Mouse (Mus musculus): Measurements from ENCODE around the gene B4galnt1. TPM values are rescaled to one million over a fixed set of nuclear protein-coding genes. Genes with fewer than 3 reads are reported as not detected.
"Not testable (repeated sequence)": the region's sequence is repeated elsewhere in the genome, so short reads cannot be mapped to it uniquely, and the experiment has no call there.

B4galnt1 gene
- polyA plus RNA-seq, 1 experiment from 2014 or later = 27.7 TPM

DNA sequence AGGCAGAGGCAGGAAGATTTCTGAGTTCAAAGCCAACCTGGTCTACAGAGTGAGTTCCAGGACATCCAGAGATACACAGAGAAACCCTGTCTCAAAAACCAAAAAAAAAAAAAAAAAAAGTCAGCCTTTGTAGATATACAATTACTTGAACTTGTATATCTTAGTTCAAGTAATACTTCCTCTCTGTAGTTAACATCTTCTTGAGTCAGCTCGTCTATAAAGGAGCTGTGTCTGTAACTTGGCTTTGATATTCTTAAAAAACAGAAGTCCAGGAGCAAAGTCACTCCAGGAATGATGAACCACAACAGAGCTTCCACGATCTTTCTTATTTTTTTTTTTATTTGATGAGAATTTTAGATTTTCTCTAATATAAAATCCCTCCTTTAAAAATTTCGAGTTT, 4.3 kb upstream of the B4galnt1 start:
- Histone ChIP-seq H3K27me3 (ENCODE audit: control insufficient read depth, insufficient read depth, low read length) (no peaks in the 10 kb centered on the region), H3K36me3 (ENCODE audit: control insufficient read depth, insufficient read depth, low read length) (no peaks in the 10 kb centered on the region), H3K27ac (ENCODE audit: low read length) (no peak overlapping the region), H3K4me1 (ENCODE audit: control insufficient read depth, insufficient read depth, low read length) (no peaks in the 10 kb centered on the region), H3K4me2 (replicated peaks; ENCODE audit: low read depth, low read length) (no peak overlapping the region), H3K9ac (replicated peaks; ENCODE audit: low read depth, low read length) (no peak overlapping the region), H3K4me3 (ENCODE audit: low read depth, low read length) (no peak overlapping the region), H3K9me3 (ENCODE audit: control insufficient read depth, low read depth, low read length) (no peaks in the 10 kb centered on the region)
- no peak for ATAC-seq (ENCODE audit: insufficient number of reproducible peaks, insufficient read depth, low FRiP score, low read depth)
- 65% methylated on average over 3 of the region's 3 CpGs for WGBS

DNA sequence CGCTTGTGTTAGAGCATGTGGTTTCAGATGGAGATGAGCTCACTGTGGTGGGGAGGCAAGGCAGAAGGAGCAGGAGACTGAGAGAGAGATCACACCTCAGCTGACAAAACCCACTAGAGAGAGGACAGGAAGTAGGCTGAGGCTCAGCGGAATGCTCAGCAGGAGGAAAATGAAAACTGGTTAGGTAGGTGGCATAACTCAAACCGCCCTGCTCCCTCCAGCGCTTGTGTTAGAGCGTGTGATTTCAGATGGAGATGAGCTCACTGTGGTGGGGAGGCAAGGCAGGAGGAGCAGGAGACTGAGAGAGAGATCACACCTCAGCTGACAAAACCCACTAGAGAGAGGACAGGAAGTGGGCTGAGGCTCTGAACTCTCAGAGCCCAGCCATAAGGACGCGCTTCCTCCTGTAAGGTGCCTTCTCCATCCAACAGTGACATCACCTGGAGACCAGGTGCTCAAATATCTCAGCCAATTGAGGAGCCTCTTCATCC, 2.2 kb upstream of the B4galnt1 start:
- peaks cover 17% of the 10 kb centered on the region for H3K27me3 ChIP-seq (ENCODE audit: control insufficient read depth, insufficient read depth, low read length)
- not testable (repeated sequence) for H3K9me3 ChIP-seq (ENCODE audit: control insufficient read depth, low read depth, low read length); H3K36me3 ChIP-seq (ENCODE audit: control insufficient read depth, insufficient read depth, low read length); H3K27ac ChIP-seq (ENCODE audit: low read length); H3K4me2 ChIP-seq (replicated peaks; ENCODE audit: low read depth, low read length); H3K4me3 ChIP-seq (ENCODE audit: low read depth, low read length); H3K4me1 ChIP-seq (ENCODE audit: control insufficient read depth, insufficient read depth, low read length); H3K9ac ChIP-seq (replicated peaks; ENCODE audit: low read depth, low read length); ATAC-seq (ENCODE audit: insufficient number of reproducible peaks, insufficient read depth, low FRiP score, low read depth)
- whole genome bisulfite sequencing = 48% methylated on average over 7 of the region's 7 CpGs

DNA sequence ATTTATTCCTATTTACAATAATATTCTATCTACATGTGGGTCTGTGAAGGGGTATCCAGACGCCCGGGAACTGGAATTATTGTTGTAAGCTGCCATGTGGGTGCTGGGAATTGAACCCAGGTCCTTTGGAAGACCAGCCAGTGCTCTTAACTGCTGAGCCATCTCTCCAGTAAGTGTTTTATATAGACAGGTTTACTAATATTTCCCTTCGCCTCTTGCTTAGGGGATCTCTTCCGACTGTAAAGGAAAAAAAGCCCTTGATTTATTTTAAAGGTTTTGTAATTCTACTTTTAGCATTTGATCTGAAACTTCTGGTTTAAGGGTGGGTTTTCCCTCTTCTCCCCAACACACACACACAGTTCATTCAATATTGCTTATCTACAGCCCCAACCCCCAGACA, 835 bp upstream of the B4galnt1 start:
- Histone ChIP-seq H3K4me1 (ENCODE audit: control insufficient read depth, insufficient read depth, low read length) (no peaks in the 10 kb centered on the region), H3K36me3 (ENCODE audit: control insufficient read depth, insufficient read depth, low read length) (no peaks in the 10 kb centered on the region), H3K27me3 (ENCODE audit: control insufficient read depth, insufficient read depth, low read length) (peaks cover 24% of the 10 kb centered on the region), H3K4me3 (ENCODE audit: low read depth, low read length) (no peak overlapping the region), H3K4me2 (replicated peaks; ENCODE audit: low read depth, low read length) (no peak overlapping the region), H3K9ac (replicated peaks; ENCODE audit: low read depth, low read length) (no peak overlapping the region), H3K9me3 (ENCODE audit: control insufficient read depth, low read depth, low read length) (no peaks in the 10 kb centered on the region), H3K27ac (ENCODE audit: low read length) (no peak overlapping the region)
- no peak for ATAC-seq (ENCODE audit: insufficient number of reproducible peaks, insufficient read depth, low FRiP score, low read depth)
- WGBS = 91% methylated on average over 4 of the region's 4 CpGs

DNA sequence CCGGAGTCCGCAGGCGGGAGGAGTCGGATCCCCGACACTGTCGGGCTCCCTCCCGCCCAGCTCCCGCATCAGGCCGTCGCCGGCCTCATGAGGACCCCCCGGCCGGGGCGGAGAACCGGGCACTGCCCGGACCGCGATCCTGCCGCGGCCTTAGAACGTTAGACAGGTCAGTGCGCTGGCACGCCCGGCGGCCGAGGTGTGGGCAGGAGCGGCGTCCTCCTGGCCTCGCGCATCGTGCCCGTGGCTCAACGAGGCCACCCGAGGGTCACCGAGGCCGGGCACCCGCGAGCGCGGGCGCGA, 279 bp downstream of the B4galnt1 start:
- ATAC-seq (ENCODE audit: insufficient number of reproducible peaks, insufficient read depth, low FRiP score, low read depth) = peak; percentile 53
- peak overlapping the region; percentile 67 for H3K4me3 ChIP-seq (ENCODE audit: low read depth, low read length)
- H3K9me3 ChIP-seq (ENCODE audit: control insufficient read depth, low read depth, low read length) = no peaks in the 10 kb centered on the region
- H3K4me2 ChIP-seq (replicated peaks; ENCODE audit: low read depth, low read length) = peak overlapping the region; percentile 100
- peaks cover 34% of the 10 kb centered on the region for H3K27me3 ChIP-seq (ENCODE audit: control insufficient read depth, insufficient read depth, low read length)
- H3K36me3 ChIP-seq (ENCODE audit: control insufficient read depth, insufficient read depth, low read length) = no peaks in the 10 kb centered on the region
- H3K27ac ChIP-seq (ENCODE audit: low read length) = peak overlapping the region; percentile 66; the same call in 1 of the 2 replicates
- peak overlapping the region; percentile 72 for H3K9ac ChIP-seq (replicated peaks; ENCODE audit: low read depth, low read length)
- under 1% methylated on average over 40 of the region's 42 CpGs for WGBS
- H3K4me1 ChIP-seq (ENCODE audit: control insufficient read depth, insufficient read depth, low read length) = peaks cover 3% of the 10 kb centered on the region

DNA sequence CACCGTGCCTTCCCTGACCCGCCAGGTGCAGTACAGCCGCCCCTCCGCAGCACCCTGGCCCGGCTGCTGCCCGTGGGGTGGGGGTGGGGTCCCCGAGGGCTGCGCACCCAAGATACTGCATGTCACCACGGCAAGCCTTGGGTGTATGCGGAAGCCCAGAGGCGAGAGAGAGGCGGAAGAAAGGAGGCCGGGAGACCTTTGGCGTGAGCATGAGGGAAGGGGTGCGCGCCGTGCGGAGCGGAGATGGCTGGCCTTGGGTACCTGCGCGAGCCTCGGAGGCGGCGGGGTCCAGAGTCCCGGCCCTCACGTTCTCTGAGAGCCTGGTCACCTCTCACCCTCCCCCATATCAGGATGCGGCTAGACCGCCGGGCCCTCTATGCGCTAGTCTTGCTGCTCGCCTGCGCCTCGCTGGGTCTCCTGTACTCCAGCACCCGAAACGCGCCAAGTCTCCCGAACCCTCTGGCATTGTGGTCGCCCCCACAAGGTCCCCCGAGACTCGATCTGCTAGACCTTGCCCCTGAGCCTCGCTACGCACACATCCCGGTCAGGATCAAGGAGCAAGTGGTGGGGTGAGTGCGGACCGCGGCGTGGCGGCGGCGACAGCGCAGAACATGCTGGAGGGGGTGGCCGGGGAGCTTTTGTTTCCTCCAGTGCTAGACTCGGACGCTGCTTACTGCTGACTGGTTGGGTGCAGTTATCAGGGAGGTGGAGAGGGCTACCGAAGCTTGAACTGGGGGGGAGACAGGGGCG, 804 bp downstream of the B4galnt1 start:
- ATAC-seq (ENCODE audit: insufficient number of reproducible peaks, insufficient read depth, low FRiP score, low read depth) = peak; percentile 38
- peaks cover 38% of the 10 kb centered on the region for H3K27me3 ChIP-seq (ENCODE audit: control insufficient read depth, insufficient read depth, low read length)
- peak overlapping the region; percentile 72 for H3K9ac ChIP-seq (replicated peaks; ENCODE audit: low read depth, low read length)
- peak overlapping the region; percentile 100 for H3K4me2 ChIP-seq (replicated peaks; ENCODE audit: low read depth, low read length)
- H3K9me3 ChIP-seq (ENCODE audit: control insufficient read depth, low read depth, low read length) = no peaks in the 10 kb centered on the region
- H3K27ac ChIP-seq (ENCODE audit: low read length) = peak overlapping the region; percentile 66; the same call in 1 of the 2 replicates
- H3K4me1 ChIP-seq (ENCODE audit: control insufficient read depth, insufficient read depth, low read length) = peaks cover 8% of the 10 kb centered on the region
- H3K4me3 ChIP-seq (ENCODE audit: low read depth, low read length) = peak overlapping the region; percentile 67
- WGBS = under 1% methylated on average over 56 of the region's 56 CpGs
- no peaks in the 10 kb centered on the region for H3K36me3 ChIP-seq (ENCODE audit: control insufficient read depth, insufficient read depth, low read length)

DNA sequence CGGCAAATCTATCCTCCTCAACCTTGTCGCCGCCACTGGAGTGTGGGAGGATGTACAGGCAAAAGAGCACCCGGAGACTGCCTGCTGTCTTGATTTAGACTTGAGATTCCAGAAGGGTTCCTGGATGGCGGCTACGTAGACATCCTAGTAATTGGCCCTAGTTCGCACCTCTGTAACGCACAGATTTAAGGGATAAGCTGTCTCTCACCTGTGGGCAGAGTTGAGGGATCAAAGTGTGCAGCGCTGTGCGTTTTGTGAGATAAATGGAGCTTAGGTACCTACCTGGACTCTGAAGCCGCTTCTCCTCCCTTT, 1.3 kb downstream of the B4galnt1 start:
- Histone ChIP-seq H3K4me2 (replicated peaks; ENCODE audit: low read depth, low read length) (peak overlapping the region; percentile 100), H3K27ac (ENCODE audit: low read length) (no peak overlapping the region; the same call in 1 of the 2 replicates), H3K9ac (replicated peaks; ENCODE audit: low read depth, low read length) (peak overlapping the region; percentile 72; the same call in 1 of the 2 replicates), H3K36me3 (ENCODE audit: control insufficient read depth, insufficient read depth, low read length) (no peaks in the 10 kb centered on the region), H3K4me3 (ENCODE audit: low read depth, low read length) (peak overlapping the region; percentile 67), H3K4me1 (ENCODE audit: control insufficient read depth, insufficient read depth, low read length) (peaks cover 9% of the 10 kb centered on the region), H3K9me3 (ENCODE audit: control insufficient read depth, low read depth, low read length) (no peaks in the 10 kb centered on the region), H3K27me3 (ENCODE audit: control insufficient read depth, insufficient read depth, low read length) (peaks cover 38% of the 10 kb centered on the region)
- WGBS = 5% methylated on average over 11 of the region's 11 CpGs
- no peak for ATAC-seq (ENCODE audit: insufficient number of reproducible peaks, insufficient read depth, low FRiP score, low read depth)

DNA sequence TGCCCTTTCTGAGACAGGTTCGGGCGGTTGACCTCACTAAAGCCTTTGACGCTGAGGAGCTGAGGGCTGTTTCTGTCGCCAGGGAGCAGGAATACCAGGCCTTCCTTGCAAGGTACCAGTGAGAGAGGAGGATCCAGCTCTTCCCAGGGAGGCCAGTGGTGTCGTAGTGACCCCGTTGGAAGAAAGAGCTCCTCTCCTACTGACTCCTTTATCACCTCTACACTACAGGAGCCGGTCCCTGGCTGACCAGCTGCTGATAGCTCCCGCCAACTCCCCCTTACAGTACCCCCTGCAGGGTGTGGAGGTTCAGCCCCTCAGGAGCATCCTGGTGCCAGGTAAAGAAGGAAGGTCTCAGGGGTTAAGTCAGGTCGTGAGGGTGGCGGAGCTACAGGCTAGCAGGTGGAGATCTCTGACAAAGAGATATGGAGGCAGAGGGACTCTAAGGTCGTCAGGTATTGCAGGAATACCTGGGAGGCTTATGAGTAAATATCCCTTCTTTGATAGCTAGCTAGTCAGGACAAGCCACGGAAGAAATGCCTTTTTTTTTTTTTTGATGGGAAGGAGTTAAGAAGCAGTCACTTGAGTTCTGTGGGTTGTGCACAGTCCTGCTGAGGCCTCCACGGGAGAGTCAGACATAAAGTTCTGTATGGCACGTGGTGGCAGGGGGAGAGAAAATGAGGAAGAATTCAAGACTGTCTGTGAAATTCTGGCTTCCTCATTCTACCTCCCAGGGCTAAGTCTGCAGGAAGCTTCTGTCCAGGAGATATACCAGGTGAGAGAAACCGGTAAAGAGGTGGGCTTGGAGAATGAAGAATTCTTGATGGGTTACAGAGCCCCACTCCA, 2.0 kb downstream of the B4galnt1 start:
- Histone ChIP-seq H3K27ac (ENCODE audit: low read length) (peak overlapping the region; percentile 27; the same call in 1 of the 2 replicates), H3K27me3 (ENCODE audit: control insufficient read depth, insufficient read depth, low read length) (peaks cover 38% of the 10 kb centered on the region), H3K4me2 (replicated peaks; ENCODE audit: low read depth, low read length) (peak overlapping the region; percentile 100), H3K9me3 (ENCODE audit: control insufficient read depth, low read depth, low read length) (no peaks in the 10 kb centered on the region), H3K4me3 (ENCODE audit: low read depth, low read length) (peak overlapping the region; percentile 67), H3K9ac (replicated peaks; ENCODE audit: low read depth, low read length) (0 out of 2 replicates have a peak overlapping the region, but pooled peaks have one; percentile 2), H3K4me1 (ENCODE audit: control insufficient read depth, insufficient read depth, low read length) (peaks cover 9% of the 10 kb centered on the region), H3K36me3 (ENCODE audit: control insufficient read depth, insufficient read depth, low read length) (no peaks in the 10 kb centered on the region)
- WGBS = 22% methylated on average over 15 of the region's 15 CpGs
- no peak for ATAC-seq (ENCODE audit: insufficient number of reproducible peaks, insufficient read depth, low FRiP score, low read depth)

DNA sequence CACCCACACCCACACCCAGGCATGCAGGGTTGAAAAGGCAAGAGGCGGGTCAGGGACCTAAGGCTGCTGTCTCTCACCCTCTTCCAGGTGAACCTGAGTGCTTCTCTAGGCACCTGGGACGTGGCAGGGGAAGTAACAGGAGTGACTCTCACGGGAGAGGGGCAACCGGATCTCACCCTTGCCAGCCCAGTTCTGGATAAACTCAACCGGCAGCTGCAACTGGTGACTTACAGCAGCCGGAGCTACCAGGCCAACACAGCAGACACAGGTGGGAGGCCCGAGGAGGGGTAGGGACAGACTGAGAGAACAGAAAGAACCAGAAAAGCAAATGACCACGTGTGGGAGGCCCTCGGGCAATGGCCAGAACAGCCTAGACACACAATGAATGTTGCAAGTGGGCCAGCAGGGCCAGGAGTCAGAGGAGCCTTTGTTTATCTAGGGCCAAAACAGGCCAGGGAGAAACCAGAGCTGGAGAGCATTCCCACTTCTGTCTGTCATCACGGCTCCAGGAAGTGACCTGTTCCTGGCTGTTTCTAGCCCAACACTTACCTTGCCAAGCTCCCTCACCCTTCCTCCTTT, 2.7 kb downstream of the B4galnt1 start:
- Histone ChIP-seq H3K4me3 (ENCODE audit: low read depth, low read length) (no peak overlapping the region), H3K9me3 (ENCODE audit: control insufficient read depth, low read depth, low read length) (no peaks in the 10 kb centered on the region), H3K27ac (ENCODE audit: low read length) (peak overlapping the region; percentile 27; the same call in 1 of the 2 replicates), H3K27me3 (ENCODE audit: control insufficient read depth, insufficient read depth, low read length) (peaks cover 38% of the 10 kb centered on the region), H3K36me3 (ENCODE audit: control insufficient read depth, insufficient read depth, low read length) (no peaks in the 10 kb centered on the region), H3K4me2 (replicated peaks; ENCODE audit: low read depth, low read length) (peak overlapping the region; percentile 100; the same call in 1 of the 2 replicates), H3K4me1 (ENCODE audit: control insufficient read depth, insufficient read depth, low read length) (peaks cover 9% of the 10 kb centered on the region), H3K9ac (replicated peaks; ENCODE audit: low read depth, low read length) (no peak overlapping the region)
- WGBS = 31% methylated on average over 10 of the region's 10 CpGs
- no peak for ATAC-seq (ENCODE audit: insufficient number of reproducible peaks, insufficient read depth, low FRiP score, low read depth)

Measured in stomach, embryonic 14.5 days (tissue).